Mouse (Mus musculus): ENCODE measurements around the gene Cib1. TPM values are rescaled to one million over a fixed set of nuclear protein-coding genes. Genes with fewer than 3 reads are reported as not detected.
A peak's percentile ranks its signal among the peaks of the same experiment; 100 is the strongest.

The Cib1 gene
- total RNA-seq, 2 experiments from 2014 or later, result 5.6 to 9.0 TPM

GRCm38 (mm10) chr7:80205705-80206589 is 26.7 kb downstream of the Cib1 start:
- intact Hi-C loops (cut with DNase I), result no loop called here
- Histone ChIP-seq H3K27ac (no peak overlapping the region), H3K4me3 (no peak overlapping the region)
- no peak for TF ChIP-seq CTCF (IDR thresholded peaks at IDR 0.05)
- DNase-seq, result no peak

GRCm38 (mm10) chr7:80204961-80205360 is 27.7 kb downstream of the Cib1 start:
- DNase-seq, result no peak
- Histone ChIP-seq H3K27ac (no peak overlapping the region), H3K4me3 (no peak overlapping the region)
- TF ChIP-seq CTCF (IDR thresholded peaks at IDR 0.05), result no peak
- intact Hi-C loops (cut with DNase I), result no loop called here

- Histone ChIP-seq H3K27ac (no peak overlapping the region), H3K4me3 (no peak overlapping the region)
- TF ChIP-seq CTCF (IDR thresholded peaks at IDR 0.05), result no peak
- DNase-seq, result no peak
- intact Hi-C loops (cut with DNase I), result no loop called here
Observed at GRCm38 (mm10) chr7:80204362-80204761, 28.3 kb downstream of the Cib1 start.

GRCm38 (mm10) chr7:80203638-80204096 is 28.9 kb downstream of the Cib1 start:
- no peak overlapping the region for H3K4me3 ChIP-seq
- TF ChIP-seq CTCF (IDR thresholded peaks at IDR 0.05), result no peak
- intact Hi-C loops (cut with DNase I), result no loop called here
- no peak overlapping the region for H3K27ac ChIP-seq
- no peak for DNase-seq

- no peak for TF ChIP-seq CTCF (IDR thresholded peaks at IDR 0.05)
- no peak for DNase-seq
- H3K27ac ChIP-seq, result no peak overlapping the region
- intact Hi-C loops (cut with DNase I), result no loop called here
- no peak overlapping the region for H3K4me3 ChIP-seq
Observed at GRCm38 (mm10) chr7:80202961-80203360, 29.7 kb downstream of the Cib1 start.

GRCm38 (mm10) chr7:80201888-80202540 is 30.6 kb downstream of the Cib1 start:
- intact Hi-C loops (cut with DNase I), result no loop called here
- no peak for TF ChIP-seq CTCF (IDR thresholded peaks at IDR 0.05)
- DNase-seq, result no peak
- no peak overlapping the region for H3K4me3 ChIP-seq
- H3K27ac ChIP-seq, result no peak overlapping the region

- intact Hi-C loops (cut with DNase I), result no loop called here
- no peak for DNase-seq
- Histone ChIP-seq H3K27ac (no peak overlapping the region), H3K4me3 (no peak overlapping the region)
- TF ChIP-seq CTCF (IDR thresholded peaks at IDR 0.05), result no peak
Observed at GRCm38 (mm10) chr7:80200963-80201539, 31.6 kb downstream of the Cib1 start.

GRCm38 (mm10) chr7:80200588-80200945 is 32.0 kb downstream of the Cib1 start:
- intact Hi-C loops (cut with DNase I), result no loop called here
- no peak overlapping the region for H3K4me3 ChIP-seq
- H3K27ac ChIP-seq, result no peak overlapping the region
- TF ChIP-seq CTCF (IDR thresholded peaks at IDR 0.05), result no peak
- no peak for DNase-seq

- TF ChIP-seq CTCF (IDR thresholded peaks at IDR 0.05), result no peak
- DNase-seq, result no peak
- Histone ChIP-seq H3K4me3 (no peak overlapping the region; the same call in 1 of the 2 replicates), H3K27ac (no peak overlapping the region)
- intact Hi-C loops (cut with DNase I), result no loop called here
Observed at GRCm38 (mm10) chr7:80199851-80200587, 32.6 kb downstream of the Cib1 start.

GRCm38 (mm10) chr7:80199286-80199685 is 33.3 kb downstream of the Cib1 start:
- DNase-seq, result no peak
- intact Hi-C loops (cut with DNase I), result no loop called here
- TF ChIP-seq CTCF (IDR thresholded peaks at IDR 0.05), result no peak
- Histone ChIP-seq H3K27ac (peak overlapping the region; percentile 84), H3K4me3 (peak overlapping the region; percentile 88)

GRCm38 (mm10) chr7:80198863-80199262 is 33.8 kb downstream of the Cib1 start:
- no peak for TF ChIP-seq CTCF (IDR thresholded peaks at IDR 0.05)
- Histone ChIP-seq H3K4me3 (peak overlapping the region; percentile 88), H3K27ac (peak overlapping the region; percentile 84)
- intact Hi-C loops (cut with DNase I), result no loop called here
- no peak for DNase-seq

- peak overlapping the region; percentile 88 for H3K4me3 ChIP-seq
- peak; percentile 88 for DNase-seq
- peak overlapping the region; percentile 84 for H3K27ac ChIP-seq
- intact Hi-C loops (cut with DNase I), result no loop called here
- no peak for TF ChIP-seq CTCF (IDR thresholded peaks at IDR 0.05)
Observed at GRCm38 (mm10) chr7:80197941-80198778, 34.5 kb downstream of the Cib1 start.

All from gastrocnemius, adult 2 months (tissue).